Mouse (Mus musculus): Measurements from ENCODE around the gene Depdc1b. TPM values are rescaled to one million over a fixed set of nuclear protein-coding genes. Genes with fewer than 3 reads are reported as not detected.

Depdc1b gene
- total RNA-seq, 2 experiments from 2014 or later = 0.82 to 0.92 TPM

DNA sequence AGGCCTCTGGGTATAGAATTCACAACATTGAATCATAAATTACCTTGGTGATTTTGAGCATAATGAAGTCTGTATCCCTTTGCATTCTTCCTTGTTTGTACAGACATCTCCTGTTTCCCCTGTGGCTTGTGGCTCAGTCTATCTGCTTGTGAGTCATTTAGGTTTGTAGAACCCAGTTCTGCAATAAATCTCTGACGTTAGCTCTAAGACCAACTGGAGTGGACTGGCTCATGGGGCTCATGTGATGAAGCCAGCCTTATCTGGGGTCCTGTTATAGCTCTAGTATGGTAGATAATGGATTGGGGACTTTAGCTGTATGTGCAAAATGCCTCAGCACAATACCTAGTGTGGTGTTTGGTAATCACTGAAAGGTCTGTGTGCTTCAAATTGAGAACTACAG, 12.3 kb upstream of the Depdc1b start:
- DNase-seq = no peak
- intact Hi-C loops (cut with DNase I; ENCODE audit: low total_unique reads) = no loop called here

DNA sequence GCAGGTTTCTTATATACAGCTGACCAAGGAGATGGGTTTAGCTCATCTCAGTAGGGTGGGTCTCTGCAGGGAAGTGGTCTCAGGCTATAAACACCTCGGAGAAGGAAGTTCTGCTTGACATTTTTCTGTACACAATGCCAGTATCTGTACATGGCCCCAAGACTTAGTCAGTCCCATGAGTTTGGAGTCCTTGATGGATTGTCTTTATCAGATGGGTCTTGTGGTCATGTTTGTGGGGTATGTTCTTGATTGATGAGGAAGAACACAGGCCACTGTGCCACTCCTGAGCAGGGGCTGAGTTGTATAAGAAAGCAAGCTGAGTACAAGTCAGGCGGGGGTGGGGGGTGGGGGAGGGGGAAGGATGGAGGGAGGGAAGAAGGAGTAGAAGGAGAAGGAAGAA, 11.5 kb upstream of the Depdc1b start:
- DNase-seq = no peak
- intact Hi-C loops (cut with DNase I; ENCODE audit: low total_unique reads) = no loop called here

DNA sequence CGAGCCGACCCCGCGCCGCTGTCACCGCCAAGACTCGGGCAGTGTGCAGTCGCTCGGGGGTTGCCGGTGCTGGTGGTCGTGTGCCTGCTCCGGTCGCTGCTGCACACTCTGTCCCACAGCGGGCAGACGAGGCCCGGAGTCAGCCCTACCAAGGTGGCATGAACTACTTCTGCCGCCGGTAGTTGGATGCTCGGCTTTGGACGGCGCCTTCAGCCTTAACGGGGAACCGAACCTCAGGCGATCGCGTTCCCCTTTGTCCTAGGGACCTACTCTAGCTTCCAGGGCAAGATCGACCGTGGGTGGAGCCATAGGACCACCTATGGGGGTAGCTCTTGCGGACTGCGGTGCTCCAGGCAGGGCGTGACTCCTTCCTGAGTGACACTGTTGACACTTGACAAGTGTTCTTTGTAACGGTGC, 363 bp downstream of the Depdc1b start:
- DNase-seq = no peak
- intact Hi-C loops (cut with DNase I; ENCODE audit: low total_unique reads) = loop anchor here (10.0 kb wide), 1 partner anchor 102 kb away; the partner anchor contains the start of gene Elovl7

DNA sequence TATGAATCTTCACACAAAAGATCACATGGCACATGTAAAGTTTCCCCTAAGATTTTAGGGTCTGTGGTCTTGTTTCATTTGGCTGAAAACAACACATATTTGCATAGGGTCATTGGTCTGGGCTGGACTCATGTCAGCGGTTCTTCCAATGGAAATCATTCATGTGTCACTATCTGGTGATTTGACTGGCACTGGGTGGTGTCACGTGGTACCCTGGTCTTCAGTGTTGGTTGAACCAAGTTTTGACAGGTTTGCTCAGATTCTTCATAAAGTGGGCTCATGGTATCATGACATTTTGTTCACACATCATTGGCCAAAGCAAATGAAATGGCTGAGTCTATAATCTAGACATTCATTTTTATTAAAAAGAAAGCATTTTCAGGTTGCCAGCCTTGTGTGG, 1.3 kb downstream of the Depdc1b start:
- DNase-seq = no peak
- intact Hi-C loops (cut with DNase I; ENCODE audit: low total_unique reads) = loop anchor here (10.0 kb wide), 1 partner anchor 103 kb away; the partner anchor contains the start of gene Elovl7

DNA sequence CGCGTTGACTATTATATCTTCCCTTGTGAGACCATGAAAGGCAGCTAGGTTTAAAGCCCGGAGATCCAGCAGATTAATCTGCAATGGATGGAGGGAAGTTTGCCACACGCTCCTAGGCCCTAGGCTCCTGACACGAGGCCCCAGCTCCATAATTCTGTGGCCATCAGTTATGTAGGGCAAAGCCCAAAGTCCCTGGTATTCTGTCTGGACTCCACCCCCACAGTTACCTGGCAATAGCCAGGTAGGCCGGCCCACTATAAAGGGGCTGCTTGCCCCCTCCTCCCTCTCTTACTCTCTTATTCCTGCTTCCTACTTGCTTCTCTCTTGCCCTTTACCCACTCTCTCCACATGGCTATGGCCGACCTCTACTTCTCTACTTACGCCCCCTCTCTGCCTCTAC, 2.9 kb downstream of the Depdc1b start:
- intact Hi-C loops (cut with DNase I; ENCODE audit: low total_unique reads) = loop anchor here (10.0 kb wide), 1 partner anchor 104 kb away; the partner anchor contains the start of gene Elovl7
- DNase-seq = no peak

DNA sequence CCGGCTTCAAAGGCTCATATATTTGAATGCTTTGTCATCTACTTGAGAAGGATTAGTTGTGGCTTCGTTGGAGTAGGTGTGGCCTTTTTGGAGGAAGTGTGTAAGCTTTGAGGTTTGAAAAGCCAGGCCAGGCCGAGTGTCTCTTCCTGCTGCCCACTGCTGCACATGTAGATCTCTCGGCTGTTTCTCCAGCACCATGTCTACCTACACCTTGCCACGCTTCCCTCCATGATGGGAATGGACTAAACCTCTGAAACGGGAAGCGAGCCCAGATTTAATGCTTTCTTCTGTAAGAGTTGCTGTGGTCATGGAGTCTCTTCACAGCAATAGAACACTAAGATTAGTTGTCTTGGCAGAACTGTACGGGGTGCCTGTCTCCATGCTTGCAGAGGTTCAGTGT, 4.1 kb downstream of the Depdc1b start:
- no peak for DNase-seq
- intact Hi-C loops (cut with DNase I; ENCODE audit: low total_unique reads) = no loop called here

DNA sequence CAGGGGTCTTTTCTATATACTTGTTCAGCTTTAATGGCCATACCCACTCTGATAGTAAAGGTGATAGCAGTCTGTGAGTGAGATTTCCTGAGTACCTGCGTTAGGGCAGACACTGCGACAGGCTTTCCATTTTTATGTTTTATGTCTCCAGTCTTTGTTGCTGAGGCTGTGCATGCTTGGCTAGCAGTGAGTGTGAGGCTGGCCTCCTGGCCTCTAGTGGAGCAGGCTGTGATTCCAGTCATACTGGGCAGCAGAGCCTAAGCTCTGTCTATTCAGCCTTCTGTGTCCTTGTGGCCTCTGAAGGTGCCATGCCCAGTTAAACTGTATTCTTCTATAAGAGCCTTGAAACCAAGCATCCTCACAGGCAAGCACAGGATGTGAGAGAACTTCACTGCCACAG, 6.3 kb downstream of the Depdc1b start:
- no peak for DNase-seq
- intact Hi-C loops (cut with DNase I; ENCODE audit: low total_unique reads) = no loop called here

DNA sequence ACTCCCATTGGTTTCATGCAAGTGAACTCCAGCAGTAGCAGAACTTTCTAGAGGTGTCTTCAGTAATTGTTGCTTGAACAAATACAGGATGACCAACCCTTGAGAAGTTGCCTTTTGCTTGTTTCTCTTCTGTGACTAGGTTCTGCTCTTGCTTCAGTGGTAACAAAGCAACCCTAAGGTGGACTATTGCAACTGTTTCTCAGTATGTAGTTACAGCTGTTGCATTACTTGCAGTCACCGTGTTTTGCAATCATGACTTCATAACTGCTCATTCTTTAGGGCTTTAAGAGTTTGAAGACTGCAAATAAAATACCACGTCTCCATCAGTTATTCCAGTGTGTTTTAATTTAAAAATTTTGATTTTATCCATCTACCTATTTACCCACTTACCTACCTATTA, 7.2 kb downstream of the Depdc1b start:
- DNase-seq = no peak
- intact Hi-C loops (cut with DNase I; ENCODE audit: low total_unique reads) = no loop called here

DNA sequence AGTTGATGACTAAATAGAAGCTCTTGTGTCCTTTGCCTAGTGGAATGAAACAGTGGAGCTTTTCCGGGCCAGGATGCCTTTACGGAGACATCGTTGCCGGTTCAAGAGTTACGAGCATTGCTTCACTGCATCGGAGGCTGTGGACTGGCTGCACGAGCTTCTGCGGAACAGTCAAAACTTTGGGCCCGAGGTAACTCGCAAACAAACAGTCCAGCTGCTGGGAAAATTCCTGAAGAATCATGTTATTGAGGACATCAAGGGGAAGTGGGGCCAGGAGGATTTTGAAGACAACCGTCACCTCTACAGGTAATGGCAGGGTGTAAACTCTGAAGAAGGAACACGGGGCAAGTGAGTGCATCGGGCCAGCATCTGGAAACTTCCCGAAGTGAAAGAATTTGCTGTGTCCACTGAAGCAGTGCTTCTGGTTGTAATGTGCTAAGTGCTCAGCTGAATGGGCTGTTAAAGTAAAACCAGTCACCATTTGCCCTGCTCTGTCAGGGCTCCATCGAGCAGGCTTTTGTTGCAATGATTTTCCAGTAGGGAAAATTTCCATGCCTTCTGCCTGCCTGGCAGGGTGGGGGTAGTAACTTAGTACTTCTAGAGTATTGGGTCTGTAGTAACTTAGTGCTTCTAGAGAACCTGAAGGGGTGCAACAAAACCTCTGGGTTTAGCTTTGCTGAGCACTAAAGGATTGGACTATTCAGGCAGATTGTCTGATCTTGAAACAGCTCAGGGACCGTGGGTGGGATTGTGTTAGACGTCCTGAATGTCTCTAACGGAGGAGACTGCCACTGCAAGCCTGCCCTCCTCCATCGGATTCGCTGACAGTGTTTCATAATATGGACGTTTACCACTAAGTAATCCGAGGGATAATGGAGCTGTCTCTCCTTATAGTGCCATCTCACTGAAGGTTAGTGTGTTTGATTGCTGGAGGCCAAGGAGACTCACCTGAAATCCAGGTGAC, 8.0 kb downstream of the Depdc1b start:
- no peak for DNase-seq
- intact Hi-C loops (cut with DNase I; ENCODE audit: low total_unique reads) = no loop called here

DNA sequence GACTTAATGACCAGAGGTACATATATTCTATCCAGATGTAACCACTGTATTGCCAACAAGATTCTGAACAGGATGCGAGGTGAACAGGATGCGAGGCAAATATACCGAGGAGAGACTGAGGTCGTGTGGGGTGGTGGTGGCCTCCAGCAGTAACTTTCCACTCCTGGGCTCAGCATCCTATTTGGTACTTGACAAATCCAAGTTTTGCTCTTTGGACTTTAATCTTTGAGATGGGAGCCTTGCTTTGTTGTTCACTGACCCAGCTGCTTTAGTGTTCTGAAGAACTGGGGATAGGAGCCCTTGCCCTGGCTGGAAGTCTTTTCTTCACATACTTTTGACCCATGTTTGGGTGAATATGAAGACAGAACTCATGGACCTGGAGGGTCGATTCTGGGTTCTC, 9.7 kb downstream of the Depdc1b start:
- intact Hi-C loops (cut with DNase I; ENCODE audit: low total_unique reads) = loop anchor here (5.0 kb wide), 1 partner anchor 134 kb away; no protein-coding TSS in a partner anchor
- DNase-seq = no peak

DNA sequence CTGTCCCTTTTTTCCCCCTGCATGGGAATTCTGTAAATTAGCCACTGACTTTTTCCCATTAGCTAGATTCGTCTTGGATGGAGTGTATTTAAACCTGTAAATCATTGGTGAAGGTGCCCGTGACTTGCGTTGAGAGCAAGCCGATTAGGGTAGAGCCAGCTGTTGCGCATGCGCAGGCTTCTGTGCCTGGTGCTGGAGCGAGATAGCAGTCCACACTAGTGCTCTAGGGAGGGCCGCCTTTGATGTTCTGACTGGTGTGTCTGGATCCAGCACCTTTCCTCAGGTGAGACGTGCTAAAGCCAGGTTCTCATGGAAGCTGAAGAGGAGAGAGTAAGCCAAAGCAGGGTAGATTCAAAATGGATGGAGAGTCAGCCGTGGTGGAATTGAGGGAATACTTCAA, 10.2 kb downstream of the Depdc1b start:
- DNase-seq = no peak
- intact Hi-C loops (cut with DNase I; ENCODE audit: low total_unique reads) = loop anchor here (5.0 kb wide), 1 partner anchor 134 kb away; no protein-coding TSS in a partner anchor

DNA sequence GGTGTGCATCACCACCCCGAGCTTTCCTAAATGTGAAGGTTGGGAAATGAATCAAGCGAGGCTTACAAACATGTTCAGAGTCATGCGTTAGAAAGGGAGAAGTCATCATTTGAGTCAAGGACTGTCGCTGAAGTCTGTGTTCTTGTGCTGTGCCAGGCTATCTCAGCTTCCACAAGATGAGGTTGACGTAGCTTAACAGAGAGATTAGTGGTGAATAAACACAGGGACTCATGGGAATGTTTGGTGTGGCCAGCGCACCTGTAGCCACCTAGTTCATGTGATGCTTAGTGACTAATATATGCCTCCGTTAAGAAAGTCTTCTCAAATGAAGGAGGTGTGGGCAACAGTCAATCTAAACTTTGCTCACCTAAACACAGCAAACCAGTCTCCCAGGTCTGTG, 10.9 kb downstream of the Depdc1b start:
- DNase-seq = no peak
- intact Hi-C loops (cut with DNase I; ENCODE audit: low total_unique reads) = loop anchor here (5.0 kb wide), 1 partner anchor 135 kb away; no protein-coding TSS in a partner anchor

DNA sequence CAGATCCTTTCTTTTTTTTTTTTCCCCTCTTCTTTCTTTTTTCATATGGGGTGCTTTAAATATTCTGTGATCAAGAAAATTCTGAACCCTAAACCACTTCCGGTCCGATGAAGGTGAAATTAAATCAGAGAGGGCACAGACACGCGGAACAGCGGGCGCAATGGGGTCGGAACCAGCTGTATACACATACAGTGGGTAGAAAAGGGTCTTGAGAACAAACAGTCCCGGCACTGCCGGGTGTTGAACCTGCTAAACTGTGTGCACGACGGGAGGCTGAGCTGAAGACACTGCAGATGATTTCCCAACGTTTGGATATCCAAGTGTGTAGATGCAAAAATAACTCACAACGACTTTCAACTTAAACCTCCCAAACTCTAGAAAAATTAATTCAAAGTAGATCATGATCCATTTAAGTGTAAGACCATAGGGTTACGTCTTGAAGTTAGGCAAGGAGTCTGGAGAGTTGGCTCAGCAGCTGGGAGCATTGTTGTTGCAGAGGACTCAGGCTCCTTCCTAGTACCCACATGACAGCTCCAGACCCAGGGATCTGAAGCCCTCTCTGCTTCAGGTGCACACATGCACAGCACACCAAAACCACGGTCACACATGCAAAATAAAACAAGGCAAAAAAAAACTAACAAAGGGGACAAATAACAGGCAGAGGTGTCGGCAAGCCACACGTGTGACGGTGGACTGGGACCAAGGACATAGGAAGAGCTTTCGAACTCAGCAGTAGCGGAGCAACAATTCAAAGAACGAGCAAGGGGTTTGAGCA, 12.5 kb downstream of the Depdc1b start:
- DNase-seq = no peak
- intact Hi-C loops (cut with DNase I; ENCODE audit: low total_unique reads) = loop anchor here (5.0 kb wide), 1 partner anchor 136 kb away; no protein-coding TSS in a partner anchor

DNA sequence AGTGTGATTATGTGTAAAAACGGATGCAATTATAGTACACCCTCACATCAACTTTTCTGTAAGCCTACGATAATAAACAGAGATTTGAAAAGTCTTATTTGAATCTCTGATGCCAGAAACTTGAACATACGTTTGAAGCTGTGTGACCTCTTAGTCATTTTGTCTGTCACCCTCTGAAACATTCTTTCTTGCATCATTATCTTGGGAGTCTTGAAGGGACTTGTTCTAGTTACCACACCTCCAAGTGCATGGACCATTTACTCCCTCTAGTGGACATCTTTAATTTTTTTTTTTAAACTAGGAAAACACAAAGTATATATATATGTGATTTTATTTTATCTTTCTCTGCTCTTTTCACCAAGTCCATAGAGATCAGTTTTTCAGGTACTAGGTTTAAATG, 13.6 kb downstream of the Depdc1b start:
- no peak for DNase-seq
- intact Hi-C loops (cut with DNase I; ENCODE audit: low total_unique reads) = loop anchor here (5.0 kb wide), 1 partner anchor 137 kb away; no protein-coding TSS in a partner anchor

DNA sequence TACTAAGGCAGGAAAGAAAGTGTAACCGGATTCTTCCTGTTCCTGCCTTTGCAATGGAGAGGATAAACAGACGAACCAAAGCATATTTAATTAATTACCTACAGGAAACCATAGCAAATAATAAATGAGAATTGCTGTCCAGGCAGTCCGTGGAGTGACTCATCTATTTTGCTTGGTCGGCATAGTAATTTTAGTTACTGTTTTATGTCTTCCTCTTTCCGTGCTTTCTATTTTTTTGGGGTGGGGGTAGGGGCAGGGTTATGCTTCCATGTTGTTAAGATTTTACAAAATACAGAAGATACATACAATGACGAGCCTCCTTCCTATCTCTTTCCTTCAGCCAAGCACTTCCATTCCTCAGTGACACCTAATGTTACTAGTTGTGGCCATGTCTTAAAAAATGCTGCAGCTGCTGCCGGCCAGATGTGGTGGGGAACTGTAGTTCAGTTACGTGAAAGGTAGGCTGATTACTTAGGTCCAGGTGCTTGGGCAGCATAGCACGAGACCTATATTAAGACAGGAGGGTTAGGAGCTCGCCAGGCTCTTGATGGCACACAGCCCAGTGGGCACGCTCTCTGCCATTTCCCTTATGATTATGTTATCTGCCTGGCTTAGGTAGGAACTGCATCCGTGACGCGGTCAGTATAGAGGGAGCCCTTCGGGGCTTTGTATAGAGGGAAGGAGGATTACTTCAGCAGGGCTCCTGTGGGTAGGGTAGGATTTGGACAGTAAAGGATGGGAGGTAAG, 19.3 kb downstream of the Depdc1b start:
- DNase-seq = no peak
- intact Hi-C loops (cut with DNase I; ENCODE audit: low total_unique reads) = no loop called here

DNA sequence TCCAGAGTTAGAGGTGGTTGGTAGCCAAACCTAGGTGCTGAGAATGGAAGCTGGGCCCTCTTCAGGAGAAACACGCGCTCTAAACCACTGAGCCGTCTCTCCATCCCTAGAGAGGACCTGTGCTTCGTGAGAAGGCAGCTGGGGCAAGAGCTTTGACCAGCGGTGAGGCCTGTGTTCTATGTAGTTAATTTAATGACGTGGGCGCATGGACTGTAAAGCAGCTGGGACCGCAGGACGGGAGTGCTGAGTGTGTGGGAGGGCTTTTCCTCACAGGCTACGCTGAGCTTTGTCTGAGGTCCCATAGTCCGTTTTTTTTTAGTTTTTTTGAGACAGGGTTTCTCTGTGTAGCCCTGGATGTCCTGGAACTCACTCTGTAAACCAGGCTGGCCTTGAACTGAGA, 20.1 kb downstream of the Depdc1b start:
- intact Hi-C loops (cut with DNase I; ENCODE audit: low total_unique reads) = no loop called here
- DNase-seq = no peak

DNA sequence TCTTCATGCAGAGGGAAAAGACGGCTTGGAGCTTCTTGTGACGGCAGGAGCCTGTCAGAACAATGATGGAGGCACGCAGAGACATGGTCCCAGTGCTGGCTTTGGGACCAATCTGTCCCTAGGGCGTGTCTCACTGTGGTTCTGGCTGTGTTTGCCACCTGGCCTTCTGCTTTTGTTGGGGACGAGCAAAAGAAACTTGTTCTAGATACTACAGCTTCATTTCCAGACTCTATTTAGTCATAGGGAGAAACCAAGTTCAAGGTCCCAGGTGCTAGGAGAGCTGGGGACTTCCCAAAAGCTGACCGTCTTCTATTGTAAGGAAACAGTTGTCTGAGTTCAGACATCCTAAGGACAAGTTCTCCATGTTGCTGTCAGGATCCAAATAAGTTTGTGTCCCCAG, 21.2 kb downstream of the Depdc1b start:
- no peak for DNase-seq
- intact Hi-C loops (cut with DNase I; ENCODE audit: low total_unique reads) = no loop called here

DNA sequence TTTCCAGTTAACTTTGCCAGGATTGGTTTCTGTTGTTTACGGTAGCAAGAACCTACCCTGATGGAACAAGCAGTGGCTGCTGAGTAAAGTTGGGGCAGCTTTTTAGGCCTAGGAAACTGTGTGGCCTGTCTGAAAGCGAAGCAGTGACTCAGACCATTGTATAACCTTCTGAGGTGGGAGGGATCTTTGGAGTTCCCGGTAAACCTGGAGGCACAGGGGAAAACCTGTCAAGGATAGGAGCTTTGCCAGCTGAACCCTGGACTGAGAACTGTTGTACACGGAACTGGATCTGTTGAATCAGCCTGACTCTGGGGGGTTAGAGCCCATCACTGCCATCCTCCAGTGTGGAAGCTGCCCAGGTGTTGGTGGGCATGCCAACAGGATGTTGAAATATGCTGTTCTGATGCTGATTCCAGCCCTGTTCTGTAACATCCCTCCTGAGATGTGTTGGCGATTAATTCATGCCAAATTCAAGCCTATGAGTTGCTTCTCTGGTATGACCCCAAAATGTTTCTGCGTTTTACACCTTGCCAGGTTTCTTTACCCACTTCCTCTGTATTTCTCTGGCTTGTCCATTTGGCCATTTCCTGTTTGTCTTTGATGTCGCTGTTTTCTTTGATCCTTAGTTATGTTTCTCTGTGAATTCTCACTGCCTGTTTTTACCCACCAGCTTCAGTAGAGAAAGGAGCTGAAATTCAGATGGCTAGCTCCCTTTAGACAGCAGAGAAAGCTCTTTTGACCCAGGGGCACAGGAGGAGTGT, 22.1 kb downstream of the Depdc1b start:
- intact Hi-C loops (cut with DNase I; ENCODE audit: low total_unique reads) = no loop called here
- DNase-seq = no peak
